Mouse (Mus musculus) c-Kit-positive CD71-negative TER-119-negative erythroid progenitor cells, embryonic 14.5 days (primary cell): ENCODE results near the gene Pcx.

Source experiments
- DNase-seq: peaks from one replicate; pipeline ENCODE4 v3.0.0-alpha.2; 2013; ENCODE audit warnings: low read depth

Gene Pcx

DNA sequence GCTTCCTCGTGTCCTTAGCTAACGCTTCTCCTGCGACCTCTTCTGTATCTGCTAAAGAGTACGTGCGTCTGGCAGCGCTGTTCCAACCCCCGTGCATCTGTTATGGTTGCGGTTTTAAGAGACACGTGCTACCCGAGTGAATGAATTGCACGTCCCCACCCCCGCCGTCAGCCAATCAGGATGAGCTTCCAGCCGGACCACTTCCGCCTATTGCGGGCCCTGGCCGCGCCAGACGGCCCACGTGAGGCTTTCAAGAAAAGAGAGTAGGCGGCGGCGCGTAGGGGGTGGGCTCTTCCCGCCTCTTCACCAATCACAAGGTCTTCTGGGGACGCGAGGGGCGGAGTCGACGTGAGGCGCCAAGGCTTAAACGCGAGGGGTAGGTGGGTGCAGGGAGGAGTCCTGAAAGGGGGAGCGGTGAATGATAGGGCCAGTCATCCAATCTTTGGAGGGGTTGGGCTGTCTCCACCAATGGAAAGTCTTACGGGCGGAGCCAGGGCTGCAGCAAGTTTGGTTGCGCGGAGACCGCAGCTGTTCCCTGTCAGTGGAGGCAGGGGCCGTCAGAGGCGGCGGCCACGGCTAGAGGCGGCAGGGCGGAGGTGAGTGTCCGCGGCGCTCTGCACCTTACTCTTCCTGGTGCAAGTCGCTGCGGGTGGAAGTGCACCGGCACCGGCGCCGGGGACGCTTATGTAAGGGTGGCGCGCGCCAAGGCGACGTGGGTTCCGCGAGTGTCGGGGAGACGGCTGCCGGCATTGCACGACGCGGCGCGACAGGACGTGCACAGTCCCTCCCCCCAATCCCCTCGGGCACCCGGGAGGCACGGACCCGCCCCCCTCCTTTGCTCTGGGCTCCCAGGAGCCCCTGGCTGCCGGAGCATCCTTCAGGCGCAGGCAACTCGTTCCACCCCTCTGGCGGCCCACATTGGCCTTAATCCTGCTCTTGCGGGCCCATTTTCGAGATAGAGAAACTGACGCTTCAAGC is at the start of gene Pcx:
Gene Pcx, plus strand, starts transcription at position 487 of the 978 bp plus-strand sequence.
- DNase-seq, result peak; percentile 99

DNA sequence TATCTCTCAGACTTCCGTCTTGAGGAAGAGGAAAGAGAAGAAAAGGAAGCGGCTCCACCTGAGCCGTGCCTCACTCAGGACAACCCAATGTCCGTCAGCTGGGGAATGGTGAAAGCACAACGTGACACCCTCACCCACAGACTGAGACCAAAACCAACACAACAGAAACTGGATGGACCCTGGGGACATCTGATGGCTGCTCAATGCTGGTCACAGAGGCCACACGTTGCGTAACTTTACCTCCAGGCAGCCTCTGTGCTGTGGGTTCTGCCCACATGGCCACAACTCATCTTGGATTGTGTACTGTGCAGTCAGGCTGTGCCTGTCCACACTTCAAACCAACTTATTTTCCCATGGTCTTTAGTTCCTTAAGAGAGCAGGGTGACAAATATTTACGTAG is 48.3 kb upstream of the Pcx start:
- no peak for DNase-seq

DNA sequence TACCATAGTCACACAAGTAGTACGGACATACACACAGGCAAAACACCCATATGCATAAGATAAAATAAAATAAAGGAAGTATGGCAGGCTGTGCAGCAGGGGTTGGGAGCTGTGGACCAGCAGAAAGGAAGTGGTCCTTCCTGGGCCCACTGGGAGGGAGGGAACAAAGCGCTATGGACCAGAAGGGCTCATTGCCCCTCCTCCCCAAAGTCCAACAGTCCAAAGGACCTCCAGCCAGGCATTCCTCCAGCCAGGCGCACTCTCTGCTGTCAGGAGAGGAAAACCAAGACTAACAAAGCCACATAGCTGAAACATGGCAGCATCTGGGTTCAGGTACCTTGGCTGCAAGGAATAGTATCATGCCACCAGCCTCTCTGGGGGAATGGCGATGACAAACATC is 45.6 kb upstream of the Pcx start:
- no peak for DNase-seq

DNA sequence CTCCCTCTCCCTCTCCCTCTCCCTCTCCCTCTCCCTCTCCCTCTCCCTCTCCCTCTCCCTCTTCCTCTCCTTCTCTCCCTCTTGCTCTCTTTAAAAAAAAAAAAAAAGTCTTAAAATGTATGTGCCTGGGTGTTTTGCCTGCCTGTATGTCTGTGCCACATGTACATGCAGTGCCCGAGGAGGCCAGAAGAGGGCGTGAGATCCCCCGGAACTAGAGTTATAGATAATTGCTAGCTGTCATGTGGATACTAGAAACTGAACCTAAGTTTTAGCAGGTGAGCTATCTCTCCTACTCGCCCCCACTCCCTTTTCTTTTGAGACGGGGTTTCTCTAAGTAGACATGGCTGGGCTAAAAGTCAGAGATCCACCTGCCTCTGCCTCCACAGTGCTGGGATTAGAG is 41.9 kb upstream of the Pcx start:
- DNase-seq, result no peak

DNA sequence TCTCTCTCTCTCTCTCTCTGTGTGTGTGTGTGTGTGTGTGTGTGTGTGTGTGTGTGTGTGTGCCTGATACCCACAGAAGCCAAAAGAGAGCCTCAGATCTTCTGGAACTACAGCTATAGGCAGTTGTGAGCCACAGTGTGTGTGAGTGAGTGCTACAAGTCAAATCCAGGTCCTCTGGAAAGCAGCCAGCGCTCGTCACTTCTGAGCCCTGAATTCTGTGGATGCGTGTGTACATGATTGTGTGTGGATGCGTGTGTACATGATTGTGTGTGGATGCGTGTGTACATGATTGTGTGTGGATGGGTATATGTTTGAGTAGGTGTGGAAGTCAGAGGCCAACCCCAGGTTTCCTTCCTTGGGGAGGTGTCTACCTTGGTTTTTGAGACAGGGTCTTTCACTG is 36.7 kb upstream of the Pcx start:
- no peak for DNase-seq

DNA sequence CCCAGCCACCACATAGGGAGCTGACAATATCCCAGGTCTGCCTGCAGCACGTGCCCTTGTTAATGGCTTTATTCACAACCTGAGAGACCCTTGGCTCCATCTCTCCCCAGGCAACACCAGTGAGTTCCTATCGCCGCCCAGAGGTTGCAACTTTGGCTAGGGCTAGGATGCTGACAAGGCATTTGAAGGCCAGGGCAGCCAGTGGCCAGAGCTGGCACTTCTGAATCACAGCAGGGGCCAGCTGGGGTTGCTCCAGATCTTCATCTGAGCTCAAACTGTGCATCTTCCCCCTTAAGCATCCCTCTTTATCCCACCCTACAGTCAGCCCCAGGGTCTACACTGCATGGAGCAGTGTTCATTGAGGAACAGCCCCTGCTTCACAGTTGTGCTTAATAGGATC is 35.5 kb upstream of the Pcx start:
- no peak for DNase-seq

DNA sequence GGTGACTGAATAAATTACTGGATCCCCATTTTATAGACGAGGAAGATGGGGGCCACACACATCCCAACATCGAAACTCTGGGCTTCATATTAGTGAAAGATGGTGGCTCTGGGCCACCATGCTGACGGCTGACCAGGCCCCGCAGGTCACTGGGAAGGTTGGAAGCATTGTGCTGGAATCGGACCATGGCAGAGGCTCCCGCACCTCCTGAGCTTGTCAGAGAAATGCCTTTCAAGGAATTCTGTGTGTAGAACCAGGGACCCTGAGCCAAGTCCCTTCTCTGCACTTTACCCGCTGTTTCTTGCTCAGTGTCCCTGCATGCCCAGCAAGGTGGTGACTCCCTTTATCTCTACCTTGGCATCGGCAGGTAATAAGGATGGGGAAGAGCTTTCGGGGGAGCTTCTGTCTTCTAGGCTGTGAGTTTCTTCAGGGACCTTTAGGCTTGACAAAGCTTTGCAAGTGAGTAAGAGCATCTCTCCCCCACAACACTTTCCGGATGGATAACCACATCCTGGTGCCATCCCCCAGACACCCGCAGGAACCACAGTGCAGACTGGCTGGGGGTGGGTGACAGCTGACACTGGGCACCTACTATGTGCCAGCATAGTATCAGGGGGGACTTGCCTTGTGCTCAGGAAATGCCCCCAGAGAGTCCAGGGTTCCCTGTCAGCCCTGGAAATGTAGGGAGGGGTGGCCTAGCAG is 34.9 kb upstream of the Pcx start:
- no peak for DNase-seq

DNA sequence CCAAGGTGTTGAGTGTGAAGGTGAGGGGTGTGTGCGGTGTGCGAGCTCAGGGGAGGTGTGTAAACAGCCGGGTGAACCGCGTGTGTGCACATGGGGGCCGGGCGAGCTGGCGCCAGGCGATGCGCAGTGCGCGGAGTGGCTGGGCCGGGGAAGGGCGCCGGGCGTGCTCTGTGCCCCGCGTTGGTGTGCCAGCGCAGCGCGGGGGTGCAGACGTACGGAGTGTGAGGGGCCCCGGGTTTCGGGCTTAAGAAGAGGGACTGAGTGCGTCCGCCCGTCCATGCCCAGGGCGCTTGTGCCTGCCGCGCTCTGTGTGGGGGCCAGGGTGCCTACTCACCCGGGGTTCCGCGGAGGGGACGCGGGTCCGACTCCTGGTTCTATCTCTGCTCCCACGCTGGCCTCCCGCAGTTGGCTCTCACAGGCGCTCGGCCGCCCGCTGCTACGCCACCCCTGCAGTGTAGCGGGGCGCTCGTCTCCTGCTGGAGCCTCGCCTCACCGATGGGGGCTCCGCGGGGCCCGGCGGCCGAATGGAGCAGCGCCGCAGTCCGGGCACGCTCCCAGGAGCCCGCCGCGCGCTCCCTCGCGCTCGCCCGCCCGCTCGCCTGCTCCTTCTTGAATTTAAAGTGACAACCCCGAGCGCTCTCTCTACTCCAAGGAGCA is 33.5 kb upstream of the Pcx start:
- no peak for DNase-seq

DNA sequence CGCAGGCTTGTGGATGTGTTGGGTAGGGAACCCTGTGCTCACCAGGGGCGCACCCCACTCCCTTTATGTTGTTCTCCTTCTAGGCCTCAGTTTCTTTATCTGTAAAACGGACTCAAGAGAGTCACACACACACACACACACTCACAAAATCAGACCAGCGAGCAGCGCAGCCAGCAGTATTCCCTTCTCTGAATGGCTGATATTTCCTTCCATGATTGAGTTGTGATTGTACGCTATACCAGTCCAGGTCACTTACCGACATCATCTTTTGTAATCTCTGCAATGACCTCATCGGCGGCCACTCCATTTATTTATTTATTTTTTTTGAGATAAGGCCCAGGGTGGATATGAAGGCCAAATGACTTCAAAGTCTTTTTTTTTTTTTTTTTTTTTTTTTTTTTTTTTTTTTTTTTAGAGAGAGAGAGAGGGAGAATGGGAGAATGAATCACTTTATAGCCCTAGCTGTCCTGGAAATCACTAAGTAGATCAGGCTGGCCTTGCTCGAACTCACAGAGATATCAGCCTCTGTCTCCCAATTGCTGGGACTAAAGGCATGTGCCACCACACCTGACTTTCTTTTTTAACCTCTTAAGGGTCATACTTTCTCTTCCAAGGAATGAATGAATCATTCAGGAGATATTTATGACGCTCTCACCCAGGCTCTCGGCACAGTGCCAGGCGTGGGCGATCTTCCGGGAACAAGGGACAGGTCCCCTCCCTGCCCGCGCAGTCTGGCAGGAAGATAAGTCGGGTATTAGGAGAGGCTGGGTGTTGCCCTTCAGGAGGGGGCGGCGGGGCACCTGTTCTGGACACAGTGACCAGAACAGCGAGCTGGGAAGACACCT is 32.7 kb upstream of the Pcx start, which contains the start of gene Syt12:
Gene Syt12, minus strand, starts transcription at position 103 of the 845 bp plus-strand sequence.
- DNase-seq, result no peak

DNA sequence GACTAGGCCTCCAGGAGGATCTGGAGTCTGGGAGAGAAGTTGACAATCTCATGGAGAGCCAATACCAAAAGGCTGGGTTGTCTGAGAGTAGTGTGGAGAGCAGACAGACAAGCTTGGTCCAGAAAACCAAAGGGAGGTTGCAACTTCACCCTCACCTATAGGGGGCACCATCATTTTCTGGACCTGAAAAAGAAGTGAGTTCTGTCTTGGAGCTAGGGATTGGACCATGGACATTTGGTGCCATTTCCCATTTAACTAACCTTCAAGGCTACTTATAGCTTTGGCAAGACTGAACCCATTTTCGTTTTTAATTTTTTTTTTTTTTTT is 32.1 kb upstream of the Pcx start:
- no peak for DNase-seq

DNA sequence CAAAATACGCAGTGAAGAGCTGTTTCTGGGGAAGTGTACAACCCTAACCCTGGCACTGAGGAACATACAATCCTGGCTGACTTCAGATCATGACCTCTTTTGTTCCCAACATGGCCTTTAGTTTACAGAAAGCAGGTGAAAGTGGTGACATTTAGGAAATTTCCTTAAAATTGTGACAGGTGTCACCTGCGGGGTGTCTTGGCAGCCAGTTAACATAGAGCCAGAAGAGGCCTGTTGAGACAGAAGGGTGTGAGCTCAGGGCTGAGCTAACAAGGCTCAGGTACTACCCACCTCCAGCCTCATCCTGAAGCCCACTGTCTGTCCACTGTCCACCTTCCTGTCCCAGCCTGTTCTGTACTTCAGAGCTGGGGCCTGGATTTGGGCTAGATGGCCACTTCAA is 30.2 kb upstream of the Pcx start:
- no peak for DNase-seq

DNA sequence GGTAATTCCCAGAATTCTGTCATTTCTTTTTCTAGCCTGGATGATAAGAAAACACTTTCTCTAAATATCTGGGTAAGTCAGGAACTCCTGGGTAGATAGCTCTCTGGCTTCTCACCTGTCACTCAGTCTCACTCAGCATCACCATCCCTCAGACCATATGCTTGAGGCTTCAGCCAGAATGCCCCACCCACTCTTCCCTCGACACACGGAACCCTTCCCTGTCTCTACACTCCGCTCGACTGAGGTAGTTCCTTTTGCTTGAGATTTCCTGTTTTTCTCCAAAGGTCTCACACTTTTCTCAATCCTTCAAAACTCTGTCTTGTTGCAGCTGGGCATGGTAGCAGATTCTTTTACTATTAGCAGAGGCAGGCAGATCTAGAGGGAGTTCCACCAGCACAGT is 28.9 kb upstream of the Pcx start:
- DNase-seq, result no peak

DNA sequence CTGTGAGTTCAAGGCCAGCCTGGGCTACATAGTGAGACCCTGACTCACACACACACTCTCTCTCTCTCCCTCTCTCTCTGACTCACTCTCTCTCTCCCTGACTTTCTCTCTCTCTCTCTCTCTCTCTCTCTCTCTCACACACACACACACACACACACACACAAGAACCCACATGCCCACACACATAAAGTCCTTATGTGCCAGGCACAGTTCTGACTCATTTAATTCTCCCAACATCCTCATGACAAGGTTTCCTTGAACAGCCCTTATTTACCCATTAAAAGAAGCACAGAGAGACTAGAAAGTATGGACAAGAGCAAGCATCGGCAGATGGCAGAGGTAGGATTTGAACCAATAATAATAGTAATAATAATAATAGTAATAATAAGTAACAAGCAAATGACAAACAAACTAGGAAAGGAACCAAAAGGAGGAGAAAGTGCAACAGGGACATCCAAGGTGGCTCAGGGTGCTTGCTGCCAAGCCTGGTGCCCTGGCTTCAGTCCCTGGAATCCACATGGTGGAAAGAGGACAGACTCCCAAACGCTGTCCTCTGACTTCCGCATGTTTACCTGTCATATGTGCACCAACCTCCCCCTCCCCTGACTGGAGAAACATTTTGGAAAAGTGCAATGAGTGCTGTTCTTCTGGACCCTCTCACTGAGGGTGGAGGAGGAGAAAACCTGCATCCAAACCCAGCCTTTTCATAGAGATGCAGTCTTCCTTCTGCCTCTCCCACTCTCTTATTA is 28.0 kb upstream of the Pcx start:
- no peak for DNase-seq

DNA sequence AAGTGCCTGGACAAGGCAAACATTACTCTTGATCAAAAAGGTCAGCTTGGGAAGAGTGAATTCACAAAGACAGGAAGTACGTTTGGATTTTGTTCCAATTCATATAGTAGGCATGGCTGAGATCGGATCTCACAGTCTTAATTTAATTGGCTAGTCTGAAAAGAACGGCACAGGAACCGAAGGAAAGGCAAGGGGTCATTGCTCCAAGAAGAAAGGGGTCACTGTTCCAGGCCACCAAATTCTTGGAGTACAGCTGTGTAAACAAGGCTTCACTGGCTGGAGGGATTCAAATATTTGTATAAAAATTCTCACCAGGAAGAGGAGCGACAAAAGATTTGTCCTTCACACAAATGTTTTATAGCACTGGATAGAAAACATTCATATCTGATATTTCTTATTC is 25.3 kb upstream of the Pcx start:
- no peak for DNase-seq

DNA sequence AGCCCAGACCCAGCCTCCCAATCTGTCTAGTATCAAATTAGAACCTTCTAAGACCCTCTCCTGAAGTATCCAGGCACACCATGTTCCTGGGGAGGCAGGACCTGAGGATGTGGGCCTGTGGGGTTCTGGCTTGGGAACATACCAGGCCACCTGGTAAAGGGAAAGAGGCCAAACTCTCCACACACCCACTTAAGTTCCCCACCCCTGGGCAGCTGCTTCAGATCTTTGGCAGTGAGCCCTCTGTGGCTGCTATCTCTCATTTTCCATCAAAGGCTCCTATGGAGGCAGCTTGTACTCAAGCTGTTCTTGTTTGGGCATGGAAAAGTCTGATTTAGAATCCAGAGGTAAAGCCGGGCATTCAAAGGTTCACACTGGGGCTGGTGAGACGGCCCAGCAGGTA is 22.4 kb upstream of the Pcx start:
- no peak for DNase-seq

DNA sequence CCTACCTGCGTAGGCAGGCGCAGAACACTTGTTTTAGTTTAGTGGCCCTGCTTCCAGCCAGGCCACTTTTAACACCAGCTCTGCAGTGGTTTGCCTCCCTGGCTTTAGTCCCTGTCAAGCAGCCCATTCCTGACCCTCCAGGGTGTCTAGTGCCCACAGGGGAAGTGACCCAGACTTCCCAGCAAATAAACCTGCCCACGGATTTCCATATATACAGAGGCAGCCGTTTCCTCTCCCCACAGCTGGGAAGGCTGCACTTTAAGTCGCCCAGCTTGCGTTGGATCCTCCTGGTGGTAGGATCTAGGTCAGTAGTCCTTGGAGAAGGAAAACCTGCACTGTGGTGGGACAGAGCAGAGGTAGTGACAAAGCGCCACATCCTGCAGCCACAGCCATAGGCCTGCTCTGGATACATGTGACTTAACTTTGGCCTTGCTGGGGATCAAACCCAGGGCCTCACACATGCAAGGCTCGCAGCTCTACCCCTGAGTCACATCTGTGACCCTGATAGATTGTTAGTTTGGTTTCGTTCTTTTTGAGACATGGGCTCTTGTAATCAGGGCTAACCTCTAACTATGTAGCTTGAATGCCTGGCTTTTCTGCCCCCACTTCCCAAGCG is 19.1 kb upstream of the Pcx start:
- DNase-seq, result no peak

DNA sequence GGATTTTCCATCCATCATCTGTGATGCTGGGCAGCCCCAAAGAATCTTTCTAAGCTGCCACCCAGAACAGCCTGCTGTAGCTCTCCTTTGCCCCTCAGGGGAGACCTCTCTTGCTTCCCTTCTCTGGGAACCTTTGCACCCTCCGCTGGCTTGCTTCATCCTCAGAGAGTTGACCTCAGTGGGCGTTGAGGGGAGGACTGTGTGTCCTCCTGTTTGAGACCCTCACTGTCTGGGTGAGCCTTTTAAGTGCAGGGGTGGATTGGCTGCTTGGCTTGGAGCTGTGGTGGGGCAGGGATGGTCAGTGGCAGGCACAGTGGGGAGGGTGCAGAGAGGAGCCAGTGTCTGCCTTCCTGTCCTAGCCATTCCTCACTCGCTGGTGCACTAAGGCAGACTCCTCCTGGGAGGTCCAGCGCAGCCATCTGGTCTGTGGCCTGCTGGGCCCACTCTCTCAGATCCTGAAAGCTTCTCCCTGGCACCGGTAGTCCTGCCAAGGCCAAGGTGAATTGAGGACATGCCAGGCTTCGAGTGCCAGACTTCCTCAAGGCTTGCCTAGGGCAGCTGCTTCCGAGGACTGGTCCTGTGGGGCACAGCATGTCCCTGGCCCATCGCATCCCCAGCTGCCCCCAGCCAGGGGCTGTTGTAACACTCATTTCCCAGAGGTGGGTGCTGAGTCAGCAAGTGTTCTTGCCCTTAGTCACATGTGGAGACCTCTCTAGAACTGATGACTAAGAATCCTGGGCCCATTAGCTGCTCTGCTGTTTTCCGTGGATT is 17.6 kb upstream of the Pcx start:
- no peak for DNase-seq

DNA sequence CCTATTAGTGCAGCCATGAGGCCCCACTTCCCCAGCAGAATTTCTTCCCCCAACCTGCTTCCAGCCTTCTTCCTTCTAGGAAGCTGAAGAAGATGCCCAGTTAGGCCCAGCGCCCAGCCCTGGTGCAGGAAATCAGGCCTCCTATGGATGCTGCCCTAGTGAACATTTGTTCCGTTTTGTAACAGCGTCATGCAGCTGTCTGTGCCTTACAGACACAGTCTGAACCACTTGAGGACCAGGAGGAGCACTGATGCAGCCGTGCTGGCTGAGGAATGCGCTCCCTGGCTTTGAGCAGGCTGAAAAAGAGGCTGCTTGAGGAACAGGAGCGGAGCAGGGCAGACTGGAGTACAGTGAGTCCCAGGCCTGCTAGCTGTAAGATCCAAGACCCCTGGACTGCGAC is 15.6 kb upstream of the Pcx start:
- no peak for DNase-seq

DNA sequence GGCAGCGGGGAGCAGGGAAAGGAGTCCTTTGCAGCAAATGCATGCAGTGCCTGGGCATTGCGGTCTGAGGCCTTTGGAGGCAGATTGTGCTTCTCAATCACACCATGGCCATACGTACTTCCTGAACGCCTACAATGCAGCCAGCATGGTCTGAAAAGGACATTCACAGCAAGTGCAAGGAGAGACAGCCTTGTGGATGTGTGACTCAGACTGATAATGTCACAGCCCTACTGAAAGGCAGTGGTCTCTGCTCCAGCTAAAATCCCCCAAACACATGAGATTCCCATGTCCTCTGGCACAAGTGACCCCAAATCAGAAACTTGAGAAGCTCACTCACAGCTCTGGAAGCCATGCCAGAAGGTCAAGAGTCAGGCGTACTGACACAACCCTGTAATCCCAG is 14.5 kb upstream of the Pcx start:
- no peak for DNase-seq
